Mouse (Mus musculus) cerebellum, adult 2 months (tissue): ENCODE measurements at regions not wholly inside any gene's neighbourhood (a gene's known extent, or its start where the extent isn't known, plus 50 kb on each side); places are given as distances from the start of the nearest gene placed in this dataset.

Experiments used
- CTCF ChIP-seq: fragments of 200-500 bp; IDR thresholded peaks from 2 replicates; pipeline ENCODE4 v1.5.1; 2011; ENCODE audit warnings: low read depth, mild to moderate bottlenecking, control low read depth, low read length, moderate library complexity, borderline replicate concordance; ENCODE audit not compliant: insufficient read depth
- POLR2A ChIP-seq: fragments of 200-500 bp; IDR thresholded peaks from 2 replicates; pipeline ENCODE4 v1.6.1; 2011; ENCODE audit warnings: low read length, control low read depth, borderline replicate concordance; ENCODE audit not compliant: insufficient read depth

GRCm38 (mm10) chr13:78520771-78521170 is 321.2 kb upstream of the Nr2f1 start:
- TF ChIP-seq CTCF = no peak
- no peak for TF ChIP-seq POLR2A
